Mouse (Mus musculus) erythroblast, embryonic 14.5 days (primary cell): ENCODE data around the gene Tnfaip1. TPM values are rescaled to one million over a fixed set of nuclear protein-coding genes. Genes with fewer than 3 reads are reported as not detected.
"Not testable (repeated sequence)": the region's sequence is repeated elsewhere in the genome, so short reads cannot be mapped to it uniquely, and the experiment has no call there.

Source experiments
- H3K27me3 ChIP-seq: 2 replicates; pipeline ENCODE4 v1.6.1; 2012; ENCODE audit warnings: inconsistent platforms; ENCODE audit not compliant: control insufficient read depth
- H3K36me3 ChIP-seq: 2 replicates; pipeline ENCODE4 v1.6.1; 2012; ENCODE audit warnings: mild to moderate bottlenecking, inconsistent platforms; ENCODE audit not compliant: control insufficient read depth
- H3K4me1 ChIP-seq: 2 replicates; pipeline ENCODE4 v1.6.1; 2012; ENCODE audit warnings: inconsistent platforms; ENCODE audit not compliant: control insufficient read depth
- H3K4me3 ChIP-seq: replicated peaks from 2 replicates; pipeline ENCODE3; 2012; ENCODE audit warnings: moderate library complexity, mild to moderate bottlenecking, inconsistent platforms
- H3K9me3 ChIP-seq: 2 replicates; pipeline ENCODE4 v1.6.1; 2012; ENCODE audit warnings: low read length, inconsistent platforms, mixed read lengths; ENCODE audit not compliant: control insufficient read depth
- GATA1 ChIP-seq: IDR thresholded peaks from 2 replicates; pipeline ENCODE4 v1.6.1; 2012; ENCODE audit warnings: low read length, inconsistent platforms, mixed read lengths
- TAL1 ChIP-seq: IDR thresholded peaks from 3 replicates; pipeline ENCODE4 v1.6.1; 2012; ENCODE audit warnings: low read length, inconsistent platforms, mixed read lengths
- polyA plus RNA-seq: library from polyadenylated mRNA; stranded (reverse); fragments of >175 nt; gene quantifications from 2 replicates; pipeline ENCODE4 v1.2.3, GENCODE M21; 2012

The Tnfaip1 gene
- 0.07 and 0.21 TPM in 2 replicates for polyA plus RNA-seq

DNA sequence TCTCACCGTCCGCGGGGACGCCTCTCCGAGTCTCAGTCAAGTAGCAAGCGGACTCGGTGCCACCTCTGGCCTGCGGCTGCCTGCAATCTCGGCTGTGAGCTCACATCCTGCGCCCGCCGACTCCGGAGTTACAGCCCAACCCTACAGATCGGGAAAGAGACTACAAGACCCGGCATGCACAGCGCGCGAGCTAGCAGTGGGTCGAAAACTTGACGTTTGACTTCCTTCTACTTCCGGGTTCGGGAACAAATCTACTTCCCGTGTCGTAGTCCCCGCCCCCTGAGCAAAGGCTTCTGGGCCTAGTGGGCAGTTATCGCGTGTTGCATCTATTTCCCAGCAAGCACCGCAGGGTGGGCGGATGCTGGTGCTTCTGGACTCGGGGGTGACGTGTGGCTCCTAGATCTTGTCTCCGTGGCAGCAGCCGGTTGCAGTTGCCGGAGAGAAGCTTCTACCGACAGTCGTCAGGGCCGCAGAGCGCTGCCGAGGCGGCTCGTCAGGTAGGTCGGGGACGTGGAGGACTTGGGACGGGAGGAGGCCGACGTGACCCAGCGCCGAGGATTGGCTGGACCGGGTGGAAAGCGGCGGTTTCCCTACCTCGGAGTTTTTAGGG, at the start of gene Tnfaip1, which contains the start of gene Ift20:
TSS of gene Tnfaip1 (minus strand) at position 253 of the 610 bp plus-strand sequence.
TSS of gene Ift20 (plus strand) at position 282 of the 610 bp plus-strand sequence.
- no peaks in the 10 kb centered on the region for H3K27me3 ChIP-seq
- no peaks in the 10 kb centered on the region for H3K9me3 ChIP-seq
- peaks cover 29% of the 10 kb centered on the region for H3K36me3 ChIP-seq
- peaks cover 40% of the 10 kb centered on the region for H3K4me1 ChIP-seq
- H3K4me3 ChIP-seq = peak within 1 kb of the TSS; percentile 77
- TF ChIP-seq TAL1 (no peak), GATA1 (peak; percentile 88)

DNA sequence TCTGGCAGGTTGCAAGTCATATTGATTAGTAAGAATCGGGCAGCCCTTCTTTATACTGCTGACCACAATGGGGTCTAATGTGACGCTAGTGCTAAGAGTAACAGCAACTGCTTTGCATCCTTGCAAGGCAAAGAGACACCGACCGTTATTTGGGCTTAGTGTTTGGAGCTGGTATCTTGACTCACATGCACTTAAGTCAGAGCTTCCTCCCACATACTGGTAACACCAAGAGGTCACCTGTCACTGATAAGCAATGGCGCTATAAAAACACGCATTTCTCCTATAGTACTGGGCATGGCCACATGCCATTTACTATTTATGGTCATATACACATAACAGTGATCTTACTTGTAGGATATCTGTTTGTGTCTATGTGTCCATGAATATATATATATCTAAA, 46.7 kb upstream of the Tnfaip1 start:
- no peak for TF ChIP-seq TAL1
- no peak for TF ChIP-seq GATA1
- Histone ChIP-seq H3K4me3 (no peak overlapping the region), H3K36me3 (peaks cover 11% of the 10 kb centered on the region), H3K4me1 (peaks cover 6% of the 10 kb centered on the region), H3K27me3 (no peaks in the 10 kb centered on the region), H3K9me3 (no peaks in the 10 kb centered on the region)

DNA sequence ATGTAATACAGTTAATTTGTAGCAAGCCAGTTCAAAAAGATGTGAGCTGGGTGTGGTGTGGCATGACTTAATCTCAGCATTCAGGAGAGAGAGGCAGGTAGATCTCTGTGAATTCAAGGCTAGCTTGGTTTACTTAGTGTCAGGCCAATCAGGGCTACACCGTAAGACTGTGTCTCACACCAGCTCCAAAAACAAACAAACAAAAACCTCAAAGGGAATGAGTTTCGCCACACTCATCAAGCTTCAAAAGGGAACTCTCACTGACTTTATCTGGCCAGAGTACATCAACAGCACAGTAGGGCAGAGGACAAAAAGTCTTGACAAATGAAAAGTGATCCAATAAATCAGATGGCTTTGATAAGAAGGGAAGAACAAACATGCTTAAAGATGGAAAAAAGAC, 38.8 kb upstream of the Tnfaip1 start:
- H3K27me3 ChIP-seq = no peaks in the 10 kb centered on the region
- TF ChIP-seq TAL1 (no peak), GATA1 (no peak)
- no peak overlapping the region for H3K4me3 ChIP-seq
- H3K4me1 ChIP-seq = no peaks in the 10 kb centered on the region
- peaks cover 8% of the 10 kb centered on the region for H3K36me3 ChIP-seq
- H3K9me3 ChIP-seq = no peaks in the 10 kb centered on the region

DNA sequence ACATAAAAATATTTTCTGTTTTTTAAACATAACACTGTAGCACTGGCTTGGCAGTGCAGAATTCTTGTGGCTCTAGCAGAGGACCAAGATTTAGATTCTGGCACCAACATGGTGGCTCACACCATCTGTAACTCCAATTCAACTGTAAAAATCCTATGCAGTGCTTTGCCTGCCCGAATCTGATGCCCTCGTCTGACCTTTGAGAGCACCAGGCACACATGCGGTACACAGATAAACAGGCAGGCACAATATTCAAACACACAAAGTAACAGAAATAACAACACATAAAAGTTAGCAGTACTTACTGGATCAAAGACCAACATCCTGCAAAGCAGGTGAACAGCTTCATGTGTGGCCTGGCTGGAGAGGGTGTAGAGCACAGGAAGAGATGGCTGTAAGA, 38.4 kb upstream of the Tnfaip1 start:
- Histone ChIP-seq H3K4me1 (no peaks in the 10 kb centered on the region; the same call in 1 of the 2 replicates), H3K36me3 (peaks cover 11% of the 10 kb centered on the region), H3K9me3 (no peaks in the 10 kb centered on the region)

DNA sequence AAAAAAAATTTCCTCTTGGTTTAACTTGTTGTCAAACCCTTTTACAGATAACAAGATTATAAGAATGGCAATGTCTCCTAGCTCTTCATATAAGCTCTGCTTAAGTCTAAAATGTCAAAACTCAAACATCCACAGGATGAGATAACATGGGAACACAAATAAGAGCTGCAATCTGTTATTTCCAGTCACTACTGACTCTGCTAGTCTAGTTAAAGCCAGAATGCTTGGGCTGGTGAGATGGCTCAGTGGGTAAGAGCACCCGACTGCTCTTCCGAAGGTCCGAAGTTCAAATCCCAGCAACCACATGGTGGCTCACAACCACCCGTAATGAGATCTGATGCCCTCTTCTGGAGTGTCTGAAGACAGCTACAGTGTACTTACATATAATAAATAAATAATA, 37.9 kb upstream of the Tnfaip1 start:
- H3K4me3 ChIP-seq = not testable (repeated sequence)
- peaks cover 11% of the 10 kb centered on the region for H3K36me3 ChIP-seq

More for the DNA sequence above, 38.4 kb upstream of the Tnfaip1 start:
- Histone ChIP-seq H3K4me3 (no peak overlapping the region), H3K27me3 (no peaks in the 10 kb centered on the region)
- no peak for TF ChIP-seq TAL1
- no peak for TF ChIP-seq GATA1

DNA sequence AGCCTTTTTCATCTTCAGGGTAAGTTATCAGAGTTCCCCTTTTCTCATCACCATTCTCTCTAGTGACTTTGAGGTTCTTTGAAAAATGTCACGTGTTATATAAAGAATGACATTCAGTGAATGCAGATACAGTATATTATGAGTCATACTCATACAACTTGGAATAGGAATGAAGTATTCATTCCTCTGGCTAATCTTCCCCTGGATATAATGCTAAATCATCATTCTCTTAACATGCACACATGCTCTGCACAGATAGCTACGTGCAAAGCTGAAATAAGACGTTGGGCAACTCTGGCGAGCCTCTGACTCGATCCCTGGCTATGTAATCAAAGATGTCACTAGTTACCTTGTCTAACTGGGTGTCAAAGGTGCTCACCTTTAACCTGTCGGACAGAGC, 35.7 kb upstream of the Tnfaip1 start:
- TF ChIP-seq GATA1 (no peak), TAL1 (no peak)
- Histone ChIP-seq H3K36me3 (peaks cover 6% of the 10 kb centered on the region), H3K4me3 (no peak overlapping the region)

More for the DNA sequence above, 37.9 kb upstream of the Tnfaip1 start:
- H3K4me1 ChIP-seq, H3K9me3 ChIP-seq, H3K27me3 ChIP-seq: not testable (repeated sequence)

DNA sequence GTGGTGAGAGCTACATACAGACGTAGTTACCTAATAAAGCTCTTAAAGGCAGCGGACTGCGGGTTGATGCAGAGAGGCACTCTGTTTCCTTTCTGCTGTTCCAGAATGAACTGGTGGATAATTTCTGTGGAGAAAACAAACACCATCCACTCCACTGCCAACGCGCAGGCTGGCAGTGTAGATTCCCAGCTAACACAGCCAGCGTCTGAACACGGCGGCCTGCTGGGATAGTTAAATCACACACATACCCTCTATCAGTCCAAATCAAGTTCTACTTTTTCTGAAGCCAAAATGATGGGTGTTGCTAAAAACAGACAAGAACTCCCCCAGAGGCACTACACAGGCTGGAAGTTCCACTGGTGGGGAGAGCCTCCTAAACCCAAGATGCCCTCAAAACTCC, 35.3 kb upstream of the Tnfaip1 start:
- no peak overlapping the region for H3K4me3 ChIP-seq
- no peaks in the 10 kb centered on the region; the same call in 1 of the 2 replicates for H3K4me1 ChIP-seq
- no peaks in the 10 kb centered on the region for H3K9me3 ChIP-seq
- H3K36me3 ChIP-seq = peaks cover 6% of the 10 kb centered on the region
- H3K27me3 ChIP-seq = no peaks in the 10 kb centered on the region
- TF ChIP-seq TAL1 = no peak
- TF ChIP-seq GATA1 = no peak

More for the DNA sequence above, 35.7 kb upstream of the Tnfaip1 start:
- Histone ChIP-seq H3K9me3 (no peaks in the 10 kb centered on the region), H3K27me3 (no peaks in the 10 kb centered on the region), H3K4me1 (no peaks in the 10 kb centered on the region; the same call in 1 of the 2 replicates)

DNA sequence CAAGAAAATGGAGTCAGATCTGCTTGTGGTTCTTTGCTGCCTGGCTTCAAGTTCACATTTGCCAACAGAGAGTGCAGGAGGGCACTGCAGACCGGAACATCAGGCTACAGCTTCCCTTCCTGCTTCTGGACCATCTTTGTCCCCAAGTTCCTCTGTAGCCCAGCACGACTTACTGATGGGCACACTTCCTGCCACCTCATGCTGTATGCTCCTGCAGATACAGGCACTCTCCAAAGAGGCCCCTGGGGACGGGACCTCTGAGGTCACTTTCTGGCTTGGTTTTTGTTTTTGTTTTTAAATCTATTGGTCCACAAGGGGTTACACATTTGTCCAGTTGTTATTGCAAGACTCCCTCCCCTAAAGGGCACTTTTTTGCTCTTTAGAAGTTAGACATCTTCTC, 33.7 kb upstream of the Tnfaip1 start:
- Histone ChIP-seq H3K4me3 (no peak overlapping the region), H3K9me3 (no peaks in the 10 kb centered on the region), H3K27me3 (no peaks in the 10 kb centered on the region), H3K36me3 (peaks cover 6% of the 10 kb centered on the region), H3K4me1 (no peaks in the 10 kb centered on the region; the same call in 1 of the 2 replicates)
- TF ChIP-seq TAL1 (no peak), GATA1 (no peak)

DNA sequence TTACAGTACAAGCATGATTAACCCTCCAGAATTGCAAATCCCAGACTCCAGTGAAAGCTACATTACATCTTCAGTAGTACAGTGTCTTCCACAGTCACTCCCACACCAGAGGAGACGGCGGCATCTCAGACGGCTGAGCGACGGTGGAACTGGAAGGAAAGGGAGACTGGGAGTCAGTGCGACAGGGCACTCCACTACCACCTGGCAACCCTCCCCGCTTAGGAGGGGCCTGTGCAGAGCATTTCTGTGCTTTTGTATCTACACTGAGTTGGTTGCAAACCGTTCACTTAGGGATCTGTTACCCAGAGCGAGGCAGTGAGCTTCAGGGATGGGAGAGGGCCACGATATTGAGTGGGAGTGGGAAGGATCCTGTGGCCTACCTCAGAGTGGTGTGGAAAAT, 32.7 kb upstream of the Tnfaip1 start:
- no peak overlapping the region for H3K4me3 ChIP-seq
- TF ChIP-seq TAL1 (no peak), GATA1 (no peak)
- peaks cover 6% of the 10 kb centered on the region for H3K36me3 ChIP-seq
- H3K27me3 ChIP-seq = no peaks in the 10 kb centered on the region
- no peaks in the 10 kb centered on the region; the same call in 1 of the 2 replicates for H3K4me1 ChIP-seq
- no peaks in the 10 kb centered on the region for H3K9me3 ChIP-seq

DNA sequence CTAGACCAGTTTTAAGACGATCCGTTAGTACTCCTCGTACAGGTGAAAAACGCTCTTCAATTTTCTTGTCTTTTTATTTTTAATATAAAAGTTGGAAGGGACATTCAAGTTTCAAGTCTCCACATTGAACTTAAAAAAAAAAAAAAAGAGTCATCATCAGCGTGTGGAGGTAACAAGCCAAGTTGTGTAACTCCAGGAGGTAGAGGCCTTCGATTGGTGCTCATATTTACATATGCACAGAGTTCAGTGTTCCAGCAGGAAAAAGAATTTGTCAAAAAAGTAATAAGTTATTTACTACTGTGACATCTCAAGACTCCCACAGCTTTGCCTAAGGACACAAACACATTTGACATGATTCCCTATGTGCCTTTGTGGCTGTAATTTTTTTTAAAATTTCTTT, 31.5 kb upstream of the Tnfaip1 start:
- H3K36me3 ChIP-seq = peaks cover 6% of the 10 kb centered on the region

More for the DNA sequence above, 31.5 kb upstream of the Tnfaip1 start:
- Histone ChIP-seq H3K9me3 (no peaks in the 10 kb centered on the region), H3K27me3 (no peaks in the 10 kb centered on the region), H3K4me1 (no peaks in the 10 kb centered on the region; the same call in 1 of the 2 replicates), H3K4me3 (no peak overlapping the region)
- no peak for TF ChIP-seq TAL1
- TF ChIP-seq GATA1 = no peak
